Mouse (Mus musculus) v-Abl transformed pro-B cells (cell line): ENCODE data around the gene Lpp.

Experiments used
- in situ Hi-C, 2 experiments: fragments of 400-800 bp; cut with MboI; formaldehyde crosslinking; loops; one replicate each; pipeline ENCODE4 v1.15.1; 2025; ENCODE audit not compliant: unreplicated experiment in 2 of 2

The Lpp gene

DNA sequence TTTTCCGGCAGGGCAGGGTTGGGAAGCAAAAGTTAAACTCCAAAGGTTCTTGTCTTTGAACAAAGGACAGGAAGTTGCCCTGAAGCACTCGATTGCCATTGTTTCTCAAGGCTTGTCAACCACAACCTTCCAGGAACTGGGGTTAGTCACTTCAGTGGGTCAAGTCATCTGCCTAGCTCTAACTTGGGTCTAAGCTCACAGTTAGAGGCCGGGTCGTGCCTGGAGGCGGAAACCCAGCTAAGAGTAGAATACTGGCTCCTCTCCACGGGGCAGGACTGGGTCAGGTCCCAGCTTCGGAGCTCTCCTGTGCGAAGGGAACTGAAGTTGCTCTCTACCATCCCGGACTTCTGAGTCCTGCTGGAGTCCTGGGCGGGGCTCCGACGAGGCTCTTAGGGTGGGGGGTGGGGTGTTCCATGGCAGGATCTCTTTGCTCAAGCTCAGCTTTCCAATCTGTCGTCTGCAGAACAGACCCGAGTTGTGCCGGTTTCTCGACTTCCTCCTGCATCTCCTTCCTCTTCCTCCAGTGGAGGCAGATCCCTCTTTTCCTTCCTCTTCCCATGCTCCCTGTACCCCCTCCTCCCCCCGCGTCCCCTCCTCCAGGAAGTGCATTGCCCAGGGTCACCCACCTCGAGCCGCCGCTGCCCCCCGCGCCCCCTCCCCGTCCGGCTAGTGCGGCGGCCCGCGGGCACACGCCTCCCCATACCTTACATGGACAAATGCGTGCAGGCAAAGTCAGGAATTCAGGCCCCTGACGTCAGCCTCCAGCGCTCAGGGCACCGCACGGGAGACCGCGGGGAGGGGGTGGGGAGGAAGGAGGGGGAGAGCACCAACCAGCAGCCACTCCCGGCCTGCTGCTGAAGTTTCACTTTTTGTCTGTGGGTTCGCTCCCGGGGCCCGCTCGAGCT is at the start of gene Lpp:
Gene Lpp, plus strand, starts transcription at position 857 of the 905 bp plus-strand sequence.
- in situ Hi-C loops = loop anchor here in 1 of 2 experiments (5.0 kb wide), 2 partner anchors 51 to 406 kb away; partner anchors contain the start of genes Bcl6 and Gm37419

GRCm38 (mm10) chr16:24347582-24348411 is 45.5 kb upstream of the Lpp start:
- in situ Hi-C loops = loop anchor here (5.0 to 25.0 kb wide), 6 partner anchors 185 to 917 kb away; partner anchors contain the start of genes Bcl6 (in 1 of the 2) and Gm37419 (in 1 of the 2)

GRCm38 (mm10) chr16:24350306-24350705 is 43.0 kb upstream of the Lpp start:
- in situ Hi-C loops = no loop called here

GRCm38 (mm10) chr16:24350751-24351150 is 42.6 kb upstream of the Lpp start:
- in situ Hi-C loops = no loop called here

- in situ Hi-C loops = no loop called here
Observed at GRCm38 (mm10) chr16:24351811-24352210, 41.5 kb upstream of the Lpp start.

GRCm38 (mm10) chr16:24353816-24354215 is 39.5 kb upstream of the Lpp start:
- in situ Hi-C loops = no loop called here

- in situ Hi-C loops = no loop called here
Observed at GRCm38 (mm10) chr16:24361667-24362066, 31.6 kb upstream of the Lpp start.

- in situ Hi-C loops = no loop called here
Observed at GRCm38 (mm10) chr16:24364030-24364687, 29.1 kb upstream of the Lpp start.

- in situ Hi-C loops = no loop called here
Observed at GRCm38 (mm10) chr16:24365900-24366299, 27.4 kb upstream of the Lpp start.

GRCm38 (mm10) chr16:24367071-24367470 is 26.2 kb upstream of the Lpp start:
- in situ Hi-C loops = no loop called here

DNA sequence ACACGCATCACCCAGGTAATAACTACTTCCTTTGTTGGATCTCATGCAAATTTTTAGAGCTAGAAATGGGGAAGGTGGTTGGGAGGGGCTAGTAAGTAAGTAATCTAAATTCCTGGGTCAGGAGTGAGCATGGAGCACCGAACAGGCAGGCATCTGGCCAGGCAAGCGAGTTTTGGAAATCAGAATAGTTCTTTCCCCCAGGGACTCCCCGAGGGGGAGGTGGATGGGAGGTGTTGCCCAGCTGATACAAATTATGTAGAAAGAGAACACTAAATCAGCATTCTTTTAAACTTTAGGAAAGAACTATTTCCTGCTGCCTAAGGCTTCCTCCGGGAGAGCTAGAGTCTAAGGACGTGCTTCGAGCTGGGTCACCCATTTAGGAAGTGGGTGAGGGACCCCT is 25.8 kb upstream of the Lpp start:
- in situ Hi-C loops = no loop called here

GRCm38 (mm10) chr16:24376478-24376877 is 16.8 kb upstream of the Lpp start:
- in situ Hi-C loops = no loop called here

DNA sequence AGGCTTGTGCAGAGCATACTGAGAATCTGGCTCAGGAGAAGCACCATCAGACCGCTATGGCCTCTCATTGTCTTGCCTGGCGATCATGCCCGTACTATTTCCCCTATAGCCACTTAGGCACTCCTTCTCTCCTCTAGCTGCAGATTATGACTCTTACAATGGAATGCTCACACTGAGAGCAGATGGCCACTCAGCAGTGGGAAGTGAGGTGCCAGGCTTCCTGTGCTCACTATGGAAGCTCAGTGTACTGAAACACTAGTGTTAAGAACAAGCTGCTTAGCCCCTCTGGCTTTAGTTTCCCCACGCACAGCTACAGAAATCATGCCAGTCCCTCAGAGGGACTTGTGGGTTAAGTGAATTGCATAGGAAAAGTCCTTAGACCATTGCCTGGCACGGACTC is 2.7 kb upstream of the Lpp start:
- in situ Hi-C loops = loop anchor here in 1 of 2 experiments (5.0 kb wide), 2 partner anchors 48 to 403 kb away; partner anchors contain the start of genes Bcl6 and Gm37419

DNA sequence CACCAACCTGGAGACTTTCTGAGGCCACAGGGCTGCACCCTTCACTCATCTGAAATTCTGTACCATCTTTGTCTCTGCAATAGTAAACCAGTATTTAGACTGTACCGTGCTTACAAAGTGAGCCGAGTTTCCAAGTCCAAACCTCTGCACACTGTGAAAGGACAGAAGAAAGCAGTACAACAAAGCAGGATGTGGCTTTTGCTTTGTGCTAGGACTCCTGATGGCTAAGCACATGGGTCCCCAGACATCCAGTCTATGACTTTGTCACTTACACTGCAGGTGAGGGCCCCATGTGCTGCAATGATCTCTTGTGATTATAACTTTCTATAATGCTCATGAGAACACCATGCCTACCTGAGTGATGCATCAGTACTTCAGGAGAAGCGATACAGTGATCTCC is 2.2 kb upstream of the Lpp start:
- in situ Hi-C loops = loop anchor here in 1 of 2 experiments (5.0 kb wide), 2 partner anchors 49 to 404 kb away; partner anchors contain the start of genes Bcl6 and Gm37419

DNA sequence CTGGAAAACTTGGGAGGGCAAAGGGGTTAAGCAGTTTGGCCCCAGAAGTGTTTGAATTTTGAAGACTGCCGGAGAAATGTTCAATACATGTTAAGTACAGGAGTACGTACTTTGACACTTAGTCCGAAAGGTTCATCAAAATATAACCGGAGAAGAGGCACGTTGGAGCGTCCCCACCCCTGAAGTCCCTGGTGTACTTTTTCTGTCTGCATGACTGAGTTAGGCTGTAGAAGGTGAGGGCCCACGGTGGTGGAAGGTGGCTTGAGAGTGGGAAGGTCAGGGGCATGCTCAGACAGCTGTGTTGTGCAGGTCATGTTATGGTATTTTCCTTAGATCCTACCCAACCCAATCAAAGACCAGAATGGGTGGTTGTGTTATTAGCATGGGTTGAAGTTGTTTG is 1.4 kb upstream of the Lpp start:
- in situ Hi-C loops = loop anchor here in 1 of 2 experiments (5.0 kb wide), 2 partner anchors 50 to 405 kb away; partner anchors contain the start of genes Bcl6 and Gm37419

DNA sequence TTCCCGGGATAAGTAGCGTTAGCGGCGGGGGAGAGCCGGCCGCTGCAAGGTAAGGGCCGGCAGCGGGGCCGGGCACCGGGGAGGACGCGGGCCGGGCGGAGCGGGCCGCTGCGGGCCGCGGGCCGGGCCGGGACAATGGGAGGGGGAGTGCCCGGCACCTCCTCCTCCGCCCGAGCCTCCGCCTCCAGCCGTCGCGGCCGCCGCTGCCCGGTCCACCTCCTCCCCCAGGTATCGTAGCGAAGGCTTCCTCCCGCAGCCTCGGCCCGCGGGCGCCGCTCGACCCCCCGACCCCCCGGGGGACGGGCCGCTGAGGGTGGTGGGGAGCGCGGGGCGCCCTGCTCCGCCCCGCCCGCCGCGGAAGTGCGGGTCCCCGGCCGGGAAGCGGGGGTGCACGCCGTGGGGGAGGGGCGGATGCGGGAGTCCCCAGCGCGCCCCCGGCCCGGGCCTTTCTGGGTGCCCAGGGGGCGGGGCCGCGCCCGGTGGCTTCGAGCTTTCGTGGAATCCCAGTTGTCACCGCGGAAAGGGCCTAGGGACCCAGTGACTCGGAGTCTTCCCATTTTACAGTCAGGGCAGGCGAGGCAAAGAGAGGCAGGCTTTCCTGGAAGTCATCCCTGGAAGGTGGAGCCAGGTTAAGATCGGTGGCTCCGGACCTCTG is 376 bp downstream of the Lpp start:
- in situ Hi-C loops = loop anchor here in 1 of 2 experiments (5.0 kb wide), 2 partner anchors 51 to 406 kb away; partner anchors contain the start of genes Bcl6 and Gm37419

DNA sequence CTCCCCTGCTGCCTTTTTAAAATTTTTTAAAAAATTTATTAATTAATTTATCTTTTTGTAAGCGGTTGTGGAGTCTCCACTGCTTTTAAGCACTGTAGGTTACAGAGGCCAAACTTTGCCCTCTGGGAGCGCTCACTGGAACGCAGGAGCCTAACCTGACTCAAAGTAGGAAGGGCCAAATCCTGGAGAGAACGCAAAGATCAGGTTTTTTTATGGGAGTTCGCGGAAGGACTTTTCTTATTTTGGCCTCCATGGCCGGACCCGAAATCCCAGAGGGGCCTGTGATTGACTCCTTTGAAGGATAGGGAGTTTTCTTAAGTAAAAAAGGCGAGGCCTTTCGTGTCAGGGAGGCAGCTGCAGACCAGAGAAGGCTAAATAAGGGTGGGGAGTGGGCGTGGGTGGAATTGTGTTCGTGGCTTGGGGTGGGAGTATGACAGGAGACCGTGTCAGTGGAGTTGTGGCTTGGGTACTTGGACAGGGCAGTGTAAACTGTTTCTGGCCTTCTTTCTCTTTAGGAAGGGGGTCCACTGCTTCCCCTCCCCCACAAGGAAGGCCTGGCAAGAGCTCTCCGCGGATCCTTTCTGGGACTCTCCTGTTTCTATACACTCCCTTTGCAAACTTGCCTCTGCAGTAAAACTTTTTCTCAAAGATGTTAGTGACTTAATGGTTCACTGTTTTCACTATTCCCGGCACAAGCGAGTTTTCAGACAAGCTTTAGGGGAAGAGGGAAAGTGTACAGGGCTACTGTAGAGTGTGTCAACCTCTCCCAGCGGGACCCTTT is 1.1 kb downstream of the Lpp start:
- in situ Hi-C loops = loop anchor here in 1 of 2 experiments (5.0 kb wide), 2 partner anchors 52 to 407 kb away; partner anchors contain the start of genes Bcl6 and Gm37419

GRCm38 (mm10) chr16:24395100-24395499 is 1.8 kb downstream of the Lpp start:
- in situ Hi-C loops = no loop called here

DNA sequence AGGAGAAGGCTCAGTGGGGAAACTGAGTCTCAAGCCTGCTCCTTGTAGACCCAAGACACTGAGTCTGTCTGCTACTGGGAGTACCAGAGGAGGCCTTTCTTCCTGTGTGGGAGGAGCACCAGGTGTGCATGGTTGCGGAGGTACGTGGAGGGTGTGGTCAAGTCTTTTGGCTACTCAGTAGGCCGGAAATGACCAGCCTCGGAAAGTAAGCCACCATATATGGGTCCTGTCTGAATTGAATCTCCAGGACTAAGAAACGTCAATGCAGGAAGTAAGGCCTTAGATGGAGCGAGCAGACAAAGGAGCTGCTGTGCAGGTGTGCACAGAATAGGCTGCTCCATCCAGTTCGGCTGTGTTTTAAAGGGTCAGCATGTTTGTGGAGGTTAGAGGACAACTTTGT is 3.2 kb downstream of the Lpp start:
- in situ Hi-C loops = no loop called here
